Mouse (Mus musculus) midbrain, postnatal 0 days (tissue): Measurements from ENCODE around the gene Haus8. TPM values are rescaled to one million over a fixed set of nuclear protein-coding genes. Genes with fewer than 3 reads are reported as not detected.
"Not testable (repeated sequence)": the region's sequence is repeated elsewhere in the genome, so short reads cannot be mapped to it uniquely, and the experiment has no call there.

Source experiments
- ATAC-seq: fragments of 200-750 bp; cut with Nextera tagmentation; 2 replicates; pipeline ENCODE4 v1.8.0; 2017; ENCODE audit warnings: moderate number of reproducible peaks, mild to moderate bottlenecking, moderate TSS enrichment, moderate library complexity; ENCODE audit not compliant: low FRiP score
- DNase-seq: peaks from one replicate; pipeline ENCODE4 v3.0.0-alpha.2; 2015; ENCODE audit warnings: low spot score
- H3K27ac ChIP-seq: fragments of 300-500 bp; sonication (generic); 2 replicates; pipeline ENCODE4 v1.5.1; 2014; ENCODE audit warnings: low read depth, mild to moderate bottlenecking, low read length, mixed read lengths
- H3K27me3 ChIP-seq: fragments of 300-500 bp; sonication (generic); 2 replicates; pipeline ENCODE4 v1.6.1; 2014; ENCODE audit warnings: low read length, control low read depth, mixed read lengths; ENCODE audit not compliant: insufficient read depth
- H3K36me3 ChIP-seq: fragments of 300-500 bp; sonication (generic); 2 replicates; pipeline ENCODE4 v1.6.1; 2014; ENCODE audit warnings: low read length, control low read depth, mixed read lengths; ENCODE audit not compliant: insufficient read depth
- H3K4me1 ChIP-seq: fragments of 300-500 bp; sonication (generic); 2 replicates; pipeline ENCODE4 v1.6.1; 2014; ENCODE audit warnings: mild to moderate bottlenecking, control low read depth, antibody characterized with exemption, low read length, mixed read lengths; ENCODE audit not compliant: insufficient read depth
- H3K4me2 ChIP-seq: fragments of 300-500 bp; sonication (generic); 2 replicates; pipeline ENCODE4 v1.6.1; 2014; ENCODE audit warnings: low read depth, mild to moderate bottlenecking, low read length, mixed read lengths; ENCODE audit not compliant: poor library complexity, severe bottlenecking
- H3K4me3 ChIP-seq: fragments of 300-500 bp; sonication (generic); 2 replicates; pipeline ENCODE4 v1.5.1; 2014; ENCODE audit warnings: low read depth, mild to moderate bottlenecking, low read length, moderate library complexity
- H3K9ac ChIP-seq: fragments of 300-500 bp; sonication (generic); replicated peaks from 2 replicates; pipeline ENCODE4 v1.6.1; 2014; ENCODE audit warnings: mild to moderate bottlenecking, low read length, moderate library complexity, mixed read lengths; ENCODE audit not compliant: poor library complexity, severe bottlenecking
- H3K9me3 ChIP-seq: fragments of 300-500 bp; sonication (generic); 2 replicates; pipeline ENCODE4 v1.6.1; 2016; ENCODE audit warnings: low read length, control low read depth
- CTCF ChIP-seq: IDR thresholded peaks from 2 replicates; pipeline ENCODE4 v1.5.1; 2016; ENCODE audit warnings: antibody characterized with exemption, mild to moderate bottlenecking
- WGBS: fragments of 180-500 bp; shearing (Covaris S2); extraction: QIAGEN DNeasy Blood & Tissue Kit; methylation state at CpG from one replicate; pipeline ENCODE4 v1.1.7; 2014; 5-methylcytosine and 5-hydroxymethylcytosine counted together
- polyA plus RNA-seq: library from polyadenylated mRNA; unstranded; fragments of >200 nt; fragmentation: Nextera tagmentation; extraction: Ambion mirVana; gene quantifications from 2 replicates; pipeline ENCODE4 v1.2.1, GENCODE M21; 2015
- total RNA-seq: library from RNA; depleted of rRNA; stranded (reverse); fragments of >200 nt; gene quantifications from 2 replicates; pipeline ENCODE4 v1.2.3, GENCODE M21; 2014

Gene Haus8
- total and polyA plus RNA-seq, 2 experiments from 2014 or later = 26.2 to 46.2 TPM

DNA sequence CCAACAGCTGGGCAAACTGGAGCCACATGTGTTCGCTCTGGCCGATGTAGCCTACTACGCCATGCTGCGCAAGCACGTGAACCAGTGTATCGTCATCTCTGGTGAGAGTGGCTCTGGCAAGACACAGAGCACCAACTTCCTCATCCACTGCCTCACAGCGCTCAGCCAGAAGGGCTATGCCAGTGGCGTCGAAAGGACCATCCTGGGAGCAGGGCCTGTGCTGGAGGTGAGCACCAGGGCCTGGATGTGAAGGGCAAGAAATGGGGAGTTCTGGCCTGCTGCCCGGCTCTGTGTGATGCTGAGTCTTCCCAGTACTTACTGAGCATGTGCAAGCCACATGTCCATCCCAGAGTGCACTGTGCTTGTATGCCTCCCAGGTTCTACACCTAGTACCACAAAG lies 18.2 kb upstream of the Haus8 start:
- Histone ChIP-seq H3K4me2 (no peak overlapping the region), H3K27me3 (no peaks in the 10 kb centered on the region), H3K36me3 (peaks cover 12% of the 10 kb centered on the region), H3K9me3 (no peaks in the 10 kb centered on the region), H3K9ac (no peak overlapping the region), H3K4me1 (no peaks in the 10 kb centered on the region), H3K4me3 (no peak overlapping the region), H3K27ac (no peak overlapping the region)
- DNase-seq (no peak), ATAC-seq (no peak)
- WGBS = 97% methylated on average over 10 of the region's 10 CpGs
- no peak for TF ChIP-seq CTCF

DNA sequence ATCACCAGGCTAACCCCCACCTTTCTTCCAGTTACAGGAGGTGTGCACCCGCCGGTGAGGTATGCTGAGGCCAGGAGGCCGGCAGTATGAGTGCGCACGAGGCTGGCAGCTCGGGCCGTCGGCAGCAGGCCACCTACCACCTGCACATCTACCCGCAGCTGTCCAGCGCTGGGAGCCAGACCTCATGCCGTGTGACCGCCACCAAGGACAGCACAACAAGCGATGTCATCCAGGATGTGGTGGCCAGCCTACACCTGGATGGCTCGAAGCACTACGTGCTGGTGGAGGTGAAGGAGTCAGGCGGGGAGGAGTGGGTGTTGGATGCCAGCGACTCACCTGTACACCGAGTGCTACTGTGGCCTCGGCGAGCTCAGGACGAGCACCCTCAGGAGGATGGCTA lies 17.5 kb upstream of the Haus8 start:
- Histone ChIP-seq H3K9me3 (no peaks in the 10 kb centered on the region), H3K4me1 (no peaks in the 10 kb centered on the region), H3K4me3 (no peak overlapping the region), H3K9ac (no peak overlapping the region), H3K36me3 (peaks cover 12% of the 10 kb centered on the region), H3K4me2 (no peak overlapping the region), H3K27ac (no peak overlapping the region), H3K27me3 (no peaks in the 10 kb centered on the region)
- TF ChIP-seq CTCF = no peak
- ATAC-seq (no peak), DNase-seq (no peak)
- WGBS = 96% methylated on average over 21 of the region's 21 CpGs

DNA sequence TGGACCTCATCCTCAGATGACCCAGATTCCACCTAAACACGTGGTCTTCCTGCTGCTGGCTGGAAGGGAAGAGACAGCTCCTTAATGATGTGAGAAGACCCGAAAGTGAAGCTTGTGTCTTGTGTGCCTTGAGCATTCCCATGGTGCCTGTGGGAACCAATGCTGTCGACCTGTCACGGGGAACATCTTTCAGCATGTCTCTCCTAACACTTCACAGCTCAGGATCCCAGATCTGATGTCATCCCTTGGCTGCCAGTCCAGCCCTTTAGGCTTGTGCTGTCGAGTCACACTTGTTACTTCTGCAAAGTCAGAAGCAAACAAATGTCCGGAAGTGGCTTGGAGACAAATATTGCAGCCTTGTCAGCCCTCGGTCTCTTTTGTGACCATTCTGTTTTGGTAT lies 16.4 kb upstream of the Haus8 start:
- no peak for DNase-seq
- H3K4me1 ChIP-seq = no peaks in the 10 kb centered on the region
- 84% methylated on average over 7 of the region's 7 CpGs for WGBS

DNA sequence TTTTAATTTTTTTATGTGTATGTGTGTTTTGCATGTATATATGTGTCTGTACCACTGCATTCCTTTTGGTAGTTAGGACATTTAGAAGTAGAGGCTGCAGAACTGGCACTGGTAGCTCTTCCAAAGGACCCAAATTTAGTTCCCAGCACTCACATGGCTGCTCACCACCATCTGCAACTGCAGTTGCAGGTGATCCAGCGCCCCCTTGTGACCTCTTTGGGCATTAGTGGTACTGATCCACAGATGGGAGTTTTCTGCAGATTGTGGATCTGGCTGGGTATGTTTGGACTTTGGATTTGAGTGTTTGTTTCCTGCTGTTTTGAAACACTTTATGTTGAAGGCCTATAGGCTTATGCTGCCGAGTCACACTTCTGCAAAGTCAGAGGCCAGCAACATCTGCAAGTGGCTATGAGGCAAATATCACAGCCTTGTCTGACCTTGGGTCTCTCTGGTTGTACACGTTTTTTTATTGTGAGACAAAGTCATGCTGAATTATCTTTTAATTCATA lies 15.8 kb upstream of the Haus8 start:
- 66% methylated on average over 3 of the region's 3 CpGs for WGBS
- no peak for ATAC-seq

More for the DNA sequence above, 16.4 kb upstream of the Haus8 start:
- no peak for ATAC-seq
- no peaks in the 10 kb centered on the region for H3K27me3 ChIP-seq
- TF ChIP-seq CTCF = no peak
- H3K27ac ChIP-seq = no peak overlapping the region
- no peak overlapping the region for H3K9ac ChIP-seq
- no peak overlapping the region for H3K4me3 ChIP-seq
- H3K36me3 ChIP-seq = peaks cover 12% of the 10 kb centered on the region
- no peak overlapping the region for H3K4me2 ChIP-seq
- H3K9me3 ChIP-seq = no peaks in the 10 kb centered on the region

DNA sequence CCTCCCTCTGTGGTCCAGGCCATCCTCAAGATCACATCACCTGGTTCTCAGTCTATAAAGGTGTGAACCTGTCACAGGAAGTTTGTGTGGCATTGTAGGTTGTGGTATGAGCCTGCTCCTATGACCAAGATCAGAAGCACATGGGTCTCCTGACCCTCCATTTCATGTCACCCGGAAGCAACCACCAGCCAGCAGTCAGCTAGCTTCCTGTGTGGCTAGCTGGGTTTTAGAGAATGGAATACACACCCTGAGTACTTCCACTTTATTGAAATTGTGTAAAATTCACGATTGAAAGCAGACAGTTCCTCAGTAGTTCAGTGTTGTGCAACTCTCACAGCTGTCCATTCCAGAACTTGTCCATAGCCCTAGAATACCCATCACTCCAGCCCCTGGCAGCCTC lies 13.5 kb upstream of the Haus8 start:
- H3K36me3 ChIP-seq = peaks cover 12% of the 10 kb centered on the region
- H3K4me3 ChIP-seq, H3K9me3 ChIP-seq, DNase-seq, H3K9ac ChIP-seq, H3K27ac ChIP-seq, H3K4me2 ChIP-seq, ATAC-seq, H3K27me3 ChIP-seq, H3K4me1 ChIP-seq: not testable (repeated sequence)
- WGBS = 69% methylated on average over 2 of the region's 2 CpGs

More for the DNA sequence above, 15.8 kb upstream of the Haus8 start:
- TF ChIP-seq CTCF = peak; percentile 29; the same call in 1 of the 2 replicates
- Histone ChIP-seq H3K4me2 (no peak overlapping the region), H3K9ac (no peak overlapping the region), H3K4me1 (no peaks in the 10 kb centered on the region), H3K36me3 (peaks cover 12% of the 10 kb centered on the region), H3K27me3 (no peaks in the 10 kb centered on the region), H3K9me3 (no peaks in the 10 kb centered on the region), H3K27ac (no peak overlapping the region), H3K4me3 (no peak overlapping the region)
- DNase-seq = no peak

DNA sequence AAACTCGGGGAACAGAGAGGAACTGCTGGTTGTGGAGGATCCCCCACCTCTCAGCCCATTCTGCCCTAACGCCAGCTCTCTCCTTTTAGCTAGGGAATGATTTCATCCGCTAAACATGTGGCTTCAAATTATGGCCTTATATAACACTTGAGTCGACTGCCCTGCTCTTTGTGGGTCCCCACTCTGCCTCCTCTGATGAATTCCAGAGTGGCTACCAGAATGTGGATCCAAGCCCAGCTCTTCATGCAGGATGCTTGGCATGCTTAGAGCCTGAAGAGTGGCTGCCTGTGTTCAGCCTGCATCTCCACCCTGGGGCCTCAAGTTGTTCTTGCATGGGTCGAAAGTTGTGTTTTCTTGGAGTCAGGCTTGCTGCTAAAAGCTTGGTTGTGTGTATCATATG lies 9.9 kb upstream of the Haus8 start:
- Histone ChIP-seq H3K9me3 (no peaks in the 10 kb centered on the region), H3K4me1 (no peaks in the 10 kb centered on the region), H3K9ac (no peak overlapping the region), H3K4me3 (no peak overlapping the region), H3K4me2 (no peak overlapping the region), H3K36me3 (no peaks in the 10 kb centered on the region; the same call in 1 of the 2 replicates), H3K27me3 (no peaks in the 10 kb centered on the region), H3K27ac (no peak overlapping the region)
- ATAC-seq (no peak), DNase-seq (no peak)
- TF ChIP-seq CTCF = no peak
- 70% methylated on average over 5 of the region's 5 CpGs for WGBS

DNA sequence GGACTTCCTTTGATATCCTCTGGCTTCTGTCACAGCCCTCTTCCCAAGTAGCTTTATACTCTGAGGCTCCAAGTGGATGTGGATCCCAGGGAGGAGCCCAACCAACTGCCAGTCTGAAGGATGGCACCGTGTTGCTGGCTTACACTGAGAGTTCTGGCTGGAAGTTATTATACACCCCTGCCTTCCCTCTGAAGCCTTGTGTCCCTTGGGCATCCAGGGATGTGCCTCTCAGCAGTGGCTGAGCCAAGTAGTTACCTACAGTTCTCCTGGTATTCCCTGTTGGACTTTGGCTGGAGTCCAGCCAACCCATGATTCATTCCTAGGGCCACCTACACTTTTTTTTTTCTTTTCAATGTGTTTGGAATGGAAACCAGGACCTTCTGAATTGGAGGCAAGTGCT lies 9.0 kb upstream of the Haus8 start:
- WGBS = 86% methylated on average over 1 of the region's 1 CpGs
- H3K9ac ChIP-seq = not testable (repeated sequence)

DNA sequence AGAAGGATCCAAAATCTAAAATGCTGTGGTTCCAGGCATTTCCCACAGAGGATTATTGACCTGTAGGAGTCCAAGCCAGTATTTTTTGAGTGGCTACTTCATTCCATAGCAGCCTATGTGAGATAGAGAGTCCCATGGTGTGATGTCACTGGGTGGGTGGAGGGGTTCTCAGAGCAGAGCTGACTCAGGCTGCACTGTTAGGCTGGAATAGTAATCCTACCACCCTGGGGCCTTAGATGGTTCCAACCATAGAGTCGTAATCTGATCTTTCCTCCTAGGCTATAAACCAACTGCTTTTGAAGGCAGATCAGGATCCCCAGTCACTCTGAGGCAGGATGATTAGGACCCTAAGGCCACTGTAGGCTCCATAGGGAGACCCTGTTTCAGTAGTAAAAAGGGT lies 6.7 kb upstream of the Haus8 start:
- not testable (repeated sequence) for H3K36me3 ChIP-seq, H3K27me3 ChIP-seq, H3K4me2 ChIP-seq, H3K9ac ChIP-seq, ATAC-seq, DNase-seq, H3K4me1 ChIP-seq, H3K4me3 ChIP-seq, H3K27ac ChIP-seq, H3K9me3 ChIP-seq
- whole genome bisulfite sequencing = 88% methylated on average over 1 of the region's 1 CpGs

More for the DNA sequence above, 9.0 kb upstream of the Haus8 start:
- H3K9me3 ChIP-seq, H3K4me3 ChIP-seq, H3K4me2 ChIP-seq, H3K27me3 ChIP-seq, DNase-seq, H3K36me3 ChIP-seq, ATAC-seq, H3K4me1 ChIP-seq, H3K27ac ChIP-seq: not testable (repeated sequence)
